Mouse (Mus musculus): ENCODE measurements around the gene N4bp2l2.

DNA sequence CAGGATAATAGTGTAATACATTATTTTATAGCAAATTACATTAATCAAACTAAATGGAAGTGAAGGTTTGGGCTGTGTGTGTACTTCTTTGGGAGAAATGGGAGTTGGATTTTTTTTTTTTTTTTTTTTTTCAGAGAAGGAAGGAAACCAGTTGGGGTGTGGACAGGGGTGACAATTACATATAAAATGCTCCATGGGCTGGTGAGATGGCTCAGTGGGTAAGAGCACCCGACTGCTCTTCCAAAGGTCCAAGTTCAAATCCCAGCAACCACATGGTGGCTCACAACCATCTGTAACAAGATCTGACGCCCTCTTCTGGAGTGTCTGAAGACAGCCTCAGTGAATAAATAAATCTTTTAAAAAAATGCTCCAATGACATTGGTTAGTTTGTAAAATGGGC is 13.4 kb downstream of the N4bp2l2 start:
- no peak for TF ChIP-seq EP300 (IDR thresholded peaks at IDR 0.05; ENCODE audit: low read depth)
- no peak for TF ChIP-seq CTCF (IDR thresholded peaks at IDR 0.05; ENCODE audit: low read depth)

Data from liver, embryonic 14.5 days (tissue).